Mouse (Mus musculus) brain, embryonic 14.5 days (tissue): ENCODE results near the gene Cxcl10.

Source experiments
- CTCF ChIP-seq: fragments of 200-500 bp; IDR thresholded peaks from 2 replicates; pipeline ENCODE4 v1.5.1; 2012; ENCODE audit warnings: inconsistent platforms, mild to moderate bottlenecking, moderate library complexity, borderline replicate concordance; ENCODE audit not compliant: insufficient read depth, insufficient read length; ENCODE audit errors: extremely low read depth
- POLR2A ChIP-seq: fragments of 200-500 bp; IDR thresholded peaks from 2 replicates; pipeline ENCODE4 v1.6.1; 2012; ENCODE audit warnings: mild to moderate bottlenecking, inconsistent platforms, borderline replicate concordance; ENCODE audit not compliant: poor library complexity, insufficient read depth, insufficient read length, severe bottlenecking; ENCODE audit errors: extremely low read depth

- no peak for TF ChIP-seq CTCF
- no peak for TF ChIP-seq POLR2A
These were observed 8.1 kb downstream of the Cxcl10 start for GRCm38 (mm10) chr5:92340606-92341005.
